Mouse (Mus musculus) testis, adult 2 months (tissue): ENCODE results near the gene Gpr146. TPM values are rescaled to one million over a fixed set of nuclear protein-coding genes. Genes with fewer than 3 reads are reported as not detected.
"Not testable (repeated sequence)": the region's sequence is repeated elsewhere in the genome, so short reads cannot be mapped to it uniquely, and the experiment has no call there.

Experiments used
- H3K27ac ChIP-seq: fragments of 200-500 bp; 2 replicates; pipeline ENCODE4 v1.5.1; 2012; ENCODE audit warnings: low read depth, low read length; ENCODE audit not compliant: control insufficient read depth, insufficient read depth
- H3K27me3 ChIP-seq: fragments of 200-500 bp; 2 replicates; pipeline ENCODE4 v1.6.1; 2012; ENCODE audit warnings: mild to moderate bottlenecking, low read length, moderate library complexity; ENCODE audit not compliant: control insufficient read depth, insufficient read depth
- H3K36me3 ChIP-seq: fragments of 200-500 bp; 2 replicates; pipeline ENCODE4 v1.6.1; 2012; ENCODE audit warnings: mild to moderate bottlenecking, low read length; ENCODE audit not compliant: control insufficient read depth, insufficient read depth
- H3K4me1 ChIP-seq: fragments of 200-500 bp; 2 replicates; pipeline ENCODE4 v1.6.1; 2012; ENCODE audit warnings: low read length; ENCODE audit not compliant: control insufficient read depth, insufficient read depth
- H3K4me3 ChIP-seq: fragments of 200-500 bp; 2 replicates; pipeline ENCODE4 v1.5.1; 2012; ENCODE audit warnings: low read depth, mild to moderate bottlenecking, low read length, moderate library complexity, mixed read lengths; ENCODE audit not compliant: control insufficient read depth
- CTCF ChIP-seq: fragments of 200-500 bp; IDR thresholded peaks from 2 replicates; pipeline ENCODE4 v1.5.1; 2012; ENCODE audit warnings: low read depth, mild to moderate bottlenecking, inconsistent platforms, low read length, moderate library complexity; ENCODE audit not compliant: control insufficient read depth, insufficient read depth, insufficient replicate concordance
- POLR2A ChIP-seq: fragments of 200-500 bp; IDR thresholded peaks from 2 replicates; pipeline ENCODE4 v1.6.1; 2012; ENCODE audit warnings: low read depth, mild to moderate bottlenecking, inconsistent platforms, low read length, moderate library complexity; ENCODE audit not compliant: control insufficient read depth
- polyA plus RNA-seq: library from polyadenylated mRNA; depleted of rRNA; stranded (reverse); fragments of >200 nt; gene quantifications from 2 replicates; pipeline ENCODE4 v1.2.3, GENCODE M21; 2012

Gpr146 gene
- polyA plus RNA-seq, 1 experiment = 1.2 TPM

GRCm38 (mm10) chr5:139383234-139383633 is 5.7 kb downstream of the Gpr146 start:
- H3K4me1 ChIP-seq = peaks cover 29% of the 10 kb centered on the region
- TF ChIP-seq POLR2A = no peak
- no peak overlapping the region for H3K4me3 ChIP-seq
- H3K27ac ChIP-seq = no peak overlapping the region
- no peaks in the 10 kb centered on the region for H3K36me3 ChIP-seq
- H3K27me3 ChIP-seq = no peaks in the 10 kb centered on the region

- Histone ChIP-seq H3K4me1 (peaks cover 18% of the 10 kb centered on the region), H3K36me3 (no peaks in the 10 kb centered on the region), H3K27ac (no peak overlapping the region), H3K27me3 (no peaks in the 10 kb centered on the region), H3K4me3 (no peak overlapping the region)
- no peak for TF ChIP-seq POLR2A
- no peak for TF ChIP-seq CTCF
These were observed 7.0 kb downstream of the Gpr146 start for GRCm38 (mm10) chr5:139384531-139384930.

- Histone ChIP-seq H3K27ac (no peak overlapping the region), H3K27me3 (no peaks in the 10 kb centered on the region)
These were observed 8.6 kb downstream of the Gpr146 start for GRCm38 (mm10) chr5:139386047-139386446.

GRCm38 (mm10) chr5:139387329-139388194 is 10.1 kb downstream of the Gpr146 start:
- no peak for TF ChIP-seq POLR2A
- TF ChIP-seq CTCF = no peak
- Histone ChIP-seq H3K36me3 (no peaks in the 10 kb centered on the region), H3K27ac (no peak overlapping the region), H3K27me3 (no peaks in the 10 kb centered on the region), H3K4me1 (no peaks in the 10 kb centered on the region; the same call in 1 of the 2 replicates), H3K4me3 (no peak overlapping the region)

More at GRCm38 (mm10) chr5:139386047-139386446, 8.6 kb downstream of the Gpr146 start:
- peaks cover 4% of the 10 kb centered on the region for H3K4me1 ChIP-seq
- no peaks in the 10 kb centered on the region for H3K36me3 ChIP-seq
- TF ChIP-seq POLR2A (no peak), CTCF (no peak)
- H3K4me3 ChIP-seq = no peak overlapping the region

- Histone ChIP-seq H3K36me3 (no peaks in the 10 kb centered on the region), H3K27me3 (no peaks in the 10 kb centered on the region), H3K27ac (no peak overlapping the region), H3K4me1 (no peaks in the 10 kb centered on the region; the same call in 1 of the 2 replicates), H3K4me3 (no peak overlapping the region)
- TF ChIP-seq POLR2A (no peak), CTCF (no peak)
These were observed 10.7 kb downstream of the Gpr146 start for GRCm38 (mm10) chr5:139388195-139388570.

- H3K4me1 ChIP-seq = no peaks in the 10 kb centered on the region; the same call in 1 of the 2 replicates
- TF ChIP-seq POLR2A = no peak
- H3K4me3 ChIP-seq = no peak overlapping the region
- H3K36me3 ChIP-seq = no peaks in the 10 kb centered on the region
- H3K27me3 ChIP-seq = no peaks in the 10 kb centered on the region
- no peak overlapping the region for H3K27ac ChIP-seq
These were observed 11.5 kb downstream of the Gpr146 start for GRCm38 (mm10) chr5:139388694-139389675.

- H3K36me3 ChIP-seq = no peaks in the 10 kb centered on the region
- TF ChIP-seq CTCF (no peak), POLR2A (0 out of 2 replicates have a peak, but pooled peaks have one; percentile 15)
These were observed 12.2 kb downstream of the Gpr146 start for GRCm38 (mm10) chr5:139389676-139390061.

GRCm38 (mm10) chr5:139390324-139391119 is 13.0 kb downstream of the Gpr146 start:
- not testable (repeated sequence) for H3K4me3 ChIP-seq, H3K36me3 ChIP-seq, H3K27ac ChIP-seq, H3K27me3 ChIP-seq, H3K4me1 ChIP-seq

More at GRCm38 (mm10) chr5:139389676-139390061, 12.2 kb downstream of the Gpr146 start:
- Histone ChIP-seq H3K27me3 (no peaks in the 10 kb centered on the region), H3K4me1 (no peaks in the 10 kb centered on the region; the same call in 1 of the 2 replicates), H3K27ac (no peak overlapping the region), H3K4me3 (no peak overlapping the region)
